Mouse (Mus musculus): ENCODE data around the gene Pakap. TPM values are rescaled to one million over a fixed set of nuclear protein-coding genes. Genes with fewer than 3 reads are reported as not detected.

The Pakap gene
- polyA plus RNA-seq, 1 experiment: 0.63 TPM

DNA sequence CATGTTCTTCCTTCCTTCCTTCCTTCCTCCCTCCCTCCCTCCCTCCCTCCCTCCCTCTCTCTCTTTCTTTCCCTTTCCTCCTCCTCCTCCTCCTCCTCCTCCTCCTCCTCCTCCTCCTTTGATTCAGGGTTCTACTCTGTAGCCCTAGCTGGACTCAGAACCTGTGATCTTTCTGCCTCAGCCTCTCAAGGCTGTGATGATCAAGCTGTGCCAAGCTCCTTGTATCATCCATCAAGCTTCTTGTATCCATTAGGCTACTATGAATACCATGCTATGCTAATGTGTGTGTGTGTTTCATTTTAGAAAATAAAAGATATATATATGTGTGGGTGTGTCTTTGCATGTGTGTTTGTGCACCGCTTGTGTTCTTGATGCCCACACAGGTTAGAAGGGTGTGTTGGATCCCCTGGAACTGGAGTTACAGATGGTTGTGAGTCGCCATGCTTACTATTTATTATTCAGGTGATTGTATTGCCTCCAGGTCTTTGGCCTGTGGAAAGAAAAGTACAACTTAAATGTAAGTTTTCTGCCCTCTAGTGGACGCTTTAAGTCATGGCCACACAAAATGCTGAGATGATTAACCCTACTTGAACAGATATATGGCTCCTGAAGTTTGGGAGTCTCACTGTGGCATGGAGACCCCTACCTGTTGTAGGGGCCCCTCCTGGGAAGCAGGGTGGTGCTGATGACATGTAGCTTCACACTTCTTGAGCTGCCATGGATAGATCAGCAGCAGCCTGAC is 359.7 kb downstream of the Pakap start:
- H3K4me1 ChIP-seq: no peaks in the 10 kb centered on the region; the same call in 1 of the 2 replicates
- TF ChIP-seq GATA1 (IDR thresholded peaks at IDR 0.05; ENCODE audit: borderline replicate concordance, low read length) (no peak), FLI1 (IDR thresholded peaks at IDR 0.05; ENCODE audit: low read length) (no peak)
- peaks cover 7% of the 10 kb centered on the region for H3K27me3 ChIP-seq (replicated peaks)
- H3K4me3 ChIP-seq (replicated peaks): no peak overlapping the region
- no peaks in the 10 kb centered on the region for H3K36me3 ChIP-seq (replicated peaks; ENCODE audit: low read length)
- H3K9me3 ChIP-seq: peaks cover 8% of the 10 kb centered on the region

DNA sequence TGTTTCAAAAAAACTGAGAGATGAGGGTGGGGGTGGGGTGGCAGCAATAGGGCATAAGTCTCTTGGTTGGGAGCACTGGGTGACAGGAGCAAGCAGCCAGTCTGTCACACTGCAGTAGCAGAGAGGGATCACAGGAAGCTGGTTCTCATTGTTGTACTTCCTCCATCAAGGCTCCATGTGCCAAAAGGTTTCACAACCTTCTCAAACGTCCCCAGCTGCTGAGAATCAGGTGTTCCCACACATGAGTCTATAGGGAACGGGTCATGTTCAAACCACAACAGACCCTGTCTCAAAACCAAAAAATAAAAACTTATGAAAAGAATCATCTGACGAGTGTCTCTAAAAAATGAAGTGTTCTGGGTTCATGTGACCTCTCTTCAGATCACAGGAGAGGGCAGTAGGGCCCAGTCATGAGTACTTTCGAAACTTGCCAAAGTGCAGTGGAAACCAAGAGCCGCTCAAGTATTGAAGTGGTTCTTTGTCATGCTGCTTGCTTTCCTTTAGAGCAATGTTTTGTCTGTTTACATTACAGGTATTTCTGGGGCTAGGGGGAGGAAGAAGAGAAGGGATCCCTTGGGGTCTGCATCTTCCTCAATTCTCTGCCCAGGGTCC is 362.7 kb downstream of the Pakap start:
- Histone ChIP-seq H3K9me3 (peaks cover 13% of the 10 kb centered on the region), H3K4me3 (replicated peaks) (no peak overlapping the region), H3K4me1 (no peaks in the 10 kb centered on the region; the same call in 1 of the 2 replicates), H3K27me3 (replicated peaks) (peaks cover 4% of the 10 kb centered on the region), H3K36me3 (replicated peaks; ENCODE audit: low read length) (no peaks in the 10 kb centered on the region)
- TF ChIP-seq GATA1 (IDR thresholded peaks at IDR 0.05; ENCODE audit: borderline replicate concordance, low read length): no peak
- no peak for TF ChIP-seq FLI1 (IDR thresholded peaks at IDR 0.05; ENCODE audit: low read length)

DNA sequence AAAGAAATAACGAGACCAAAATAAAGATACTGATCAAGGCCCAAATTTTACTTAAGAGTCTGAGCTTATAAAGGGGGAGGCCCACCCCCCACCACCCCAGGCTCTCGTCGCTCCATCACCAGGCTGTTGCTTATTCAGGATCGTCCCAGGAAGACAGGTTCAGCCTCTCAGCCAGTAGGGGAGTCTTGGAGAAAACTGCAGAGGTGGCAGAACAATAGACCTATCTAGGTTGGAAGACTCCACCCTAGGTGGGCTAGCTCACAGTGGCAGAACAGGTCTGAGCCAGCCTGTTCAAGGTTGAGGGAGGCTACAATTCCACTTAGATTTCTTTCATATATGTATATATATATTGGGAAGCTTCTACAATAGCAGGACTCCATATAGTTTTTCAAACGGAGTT is 366.2 kb downstream of the Pakap start:
- no peak for TF ChIP-seq GATA1 (IDR thresholded peaks at IDR 0.05; ENCODE audit: borderline replicate concordance, low read length)
- TF ChIP-seq FLI1 (IDR thresholded peaks at IDR 0.05; ENCODE audit: low read length): no peak
- Histone ChIP-seq H3K36me3 (replicated peaks; ENCODE audit: low read length) (no peaks in the 10 kb centered on the region), H3K4me1 (no peaks in the 10 kb centered on the region), H3K27me3 (replicated peaks) (peaks cover 10% of the 10 kb centered on the region), H3K9me3 (peaks cover 13% of the 10 kb centered on the region), H3K4me3 (replicated peaks) (no peak overlapping the region)

DNA sequence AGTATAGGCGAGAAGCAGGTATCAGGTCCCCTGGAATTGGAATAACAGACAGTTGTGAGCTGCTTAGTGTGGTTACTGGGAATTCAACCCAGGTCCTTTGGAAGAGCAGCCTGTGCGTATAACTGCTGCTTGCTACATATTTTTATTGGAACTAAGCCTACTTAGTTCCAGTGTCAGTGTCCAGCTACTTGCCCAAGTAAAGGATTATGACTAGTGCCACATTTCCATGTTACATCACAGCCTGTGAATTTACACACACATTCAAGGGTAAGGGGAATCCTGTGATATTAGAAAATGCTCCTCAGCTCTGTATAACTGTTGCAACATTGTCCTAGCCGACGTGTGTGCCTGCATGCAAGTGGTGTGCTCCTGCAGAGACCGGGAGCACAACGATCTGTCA is 369.3 kb downstream of the Pakap start:
- TF ChIP-seq FLI1 (IDR thresholded peaks at IDR 0.05; ENCODE audit: low read length) (no peak), GATA1 (IDR thresholded peaks at IDR 0.05; ENCODE audit: borderline replicate concordance, low read length) (no peak)
- Histone ChIP-seq H3K9me3 (peaks cover 9% of the 10 kb centered on the region), H3K4me3 (replicated peaks) (no peak overlapping the region), H3K27me3 (replicated peaks) (peaks cover 8% of the 10 kb centered on the region), H3K4me1 (no peaks in the 10 kb centered on the region), H3K36me3 (replicated peaks; ENCODE audit: low read length) (peaks cover 4% of the 10 kb centered on the region)

DNA sequence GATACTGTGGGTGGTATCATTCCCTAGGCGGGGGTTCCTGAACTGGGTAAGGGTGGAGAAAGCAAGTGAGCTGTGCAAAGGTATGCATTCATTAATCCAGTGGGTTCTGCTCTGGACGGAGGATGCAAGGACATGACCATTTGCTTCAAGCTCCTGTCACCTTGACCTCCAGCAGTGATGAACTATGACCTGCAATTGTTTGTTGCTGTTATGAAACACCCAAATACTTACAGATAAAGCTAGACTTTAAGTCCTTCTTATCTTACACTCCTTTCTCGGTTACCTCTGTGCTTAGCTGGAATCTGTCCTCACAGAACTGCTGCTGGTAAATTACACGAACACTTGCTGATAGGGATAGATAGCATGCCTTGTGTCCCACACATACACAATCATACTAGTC is 372.7 kb downstream of the Pakap start:
- no peaks in the 10 kb centered on the region for H3K4me1 ChIP-seq
- peaks cover 8% of the 10 kb centered on the region for H3K27me3 ChIP-seq (replicated peaks)
- peaks cover 36% of the 10 kb centered on the region for H3K36me3 ChIP-seq (replicated peaks; ENCODE audit: low read length)
- no peak overlapping the region for H3K4me3 ChIP-seq (replicated peaks)
- TF ChIP-seq FLI1 (IDR thresholded peaks at IDR 0.05; ENCODE audit: low read length) (no peak), GATA1 (IDR thresholded peaks at IDR 0.05; ENCODE audit: borderline replicate concordance, low read length) (no peak)
- no peaks in the 10 kb centered on the region for H3K9me3 ChIP-seq

DNA sequence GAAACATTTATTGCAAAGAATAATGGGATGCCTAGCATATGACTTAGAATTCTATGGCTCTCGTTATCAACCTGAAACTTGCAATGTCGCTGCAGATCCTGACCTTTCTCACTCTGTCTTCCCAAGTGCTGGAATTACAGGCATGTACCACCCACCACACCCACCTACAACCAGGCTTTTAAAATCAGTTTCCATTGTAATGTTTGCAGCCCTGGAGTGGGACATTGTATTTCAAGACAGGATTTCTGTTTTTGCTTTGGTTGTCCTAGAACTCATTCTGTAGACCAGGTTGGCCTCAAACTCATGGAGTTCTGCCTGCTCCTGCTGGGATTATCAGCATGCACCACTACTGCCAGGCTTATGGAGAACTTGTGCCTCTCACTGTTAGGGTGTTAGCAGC is 374.9 kb downstream of the Pakap start:
- H3K27me3 ChIP-seq (replicated peaks): no peaks in the 10 kb centered on the region
- TF ChIP-seq GATA1 (IDR thresholded peaks at IDR 0.05; ENCODE audit: borderline replicate concordance, low read length) (no peak), FLI1 (IDR thresholded peaks at IDR 0.05; ENCODE audit: low read length) (no peak)
- H3K4me1 ChIP-seq: peaks cover 10% of the 10 kb centered on the region
- no peak overlapping the region for H3K4me3 ChIP-seq (replicated peaks)
- H3K9me3 ChIP-seq: no peaks in the 10 kb centered on the region
- H3K36me3 ChIP-seq (replicated peaks; ENCODE audit: low read length): peaks cover 59% of the 10 kb centered on the region

Other genes starting within 250 kb of the Pakap start
- not detected in 2 replicates for gene Palm2, start 133.9 kb upstream of the Pakap start, polyA plus RNA-seq (2012; ENCODE audit: insufficient read depth, low replicate concordance)
- 0.87 TPM in 1 of 2 replicates, not detected in the other for gene Akap2, start 149.5 kb downstream of the Pakap start, polyA plus RNA-seq (2012; ENCODE audit: insufficient read depth, low replicate concordance)

All from megakaryocyte, embryonic 14.5 days (primary cell).